Mouse (Mus musculus) layer of hippocampus, adult 8-10 months (tissue): ENCODE results near the gene Rbbp8nl. TPM values are rescaled to one million over a fixed set of nuclear protein-coding genes. Genes with fewer than 3 reads are reported as not detected.

Experiments used
- DNase-seq, 2 experiments: peaks; one replicate each; pipeline ENCODE4 v3.0.0; 2022; ENCODE audit warnings: low spot score in 2 of 2
- total RNA-seq, 4 experiments: library from RNA; stranded (reverse); gene quantifications; 2 replicates each; pipeline ENCODE4 v1.2.4; 2022

The Rbbp8nl gene
- total RNA-seq, result not detected

GRCm38 (mm10) chr2:180289440-180290108 is at the start of gene Rbbp8nl:
Gene Rbbp8nl (minus strand): TSS chr2:180289879.
- DNase-seq, result no peak

DNA sequence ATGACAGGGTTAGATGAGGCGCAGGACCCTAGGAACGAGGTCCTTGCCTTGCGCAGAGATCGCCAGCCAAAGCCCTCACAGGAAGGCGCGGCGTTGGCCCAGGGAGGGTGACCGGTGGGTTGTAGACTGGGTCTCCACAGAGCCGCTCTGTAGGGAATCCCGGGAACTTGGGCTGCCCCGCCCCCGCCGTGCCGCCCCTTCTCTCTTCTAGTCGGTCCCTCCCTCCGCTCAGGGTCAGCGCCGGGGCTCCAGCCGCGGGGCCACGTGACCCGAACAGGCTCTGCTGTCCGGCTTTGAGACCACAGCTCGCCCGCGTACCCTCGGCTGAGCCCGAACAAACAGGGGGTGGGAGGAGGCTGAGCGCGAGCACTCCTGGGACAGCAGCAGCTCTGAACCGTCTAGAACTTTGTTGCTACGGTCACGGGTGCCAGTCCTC is 44.9 kb upstream of the Rbbp8nl start, which contains the start of gene Gata5:
Gene Gata5 (minus strand): TSS at position 149 of the 436 bp plus-strand sequence.
- no peak for DNase-seq

GRCm38 (mm10) chr2:180333778-180334550 is 44.3 kb upstream of the Rbbp8nl start:
- no peak for DNase-seq

GRCm38 (mm10) chr2:180329466-180329865 is 39.8 kb upstream of the Rbbp8nl start:
- DNase-seq, result no peak

DNA sequence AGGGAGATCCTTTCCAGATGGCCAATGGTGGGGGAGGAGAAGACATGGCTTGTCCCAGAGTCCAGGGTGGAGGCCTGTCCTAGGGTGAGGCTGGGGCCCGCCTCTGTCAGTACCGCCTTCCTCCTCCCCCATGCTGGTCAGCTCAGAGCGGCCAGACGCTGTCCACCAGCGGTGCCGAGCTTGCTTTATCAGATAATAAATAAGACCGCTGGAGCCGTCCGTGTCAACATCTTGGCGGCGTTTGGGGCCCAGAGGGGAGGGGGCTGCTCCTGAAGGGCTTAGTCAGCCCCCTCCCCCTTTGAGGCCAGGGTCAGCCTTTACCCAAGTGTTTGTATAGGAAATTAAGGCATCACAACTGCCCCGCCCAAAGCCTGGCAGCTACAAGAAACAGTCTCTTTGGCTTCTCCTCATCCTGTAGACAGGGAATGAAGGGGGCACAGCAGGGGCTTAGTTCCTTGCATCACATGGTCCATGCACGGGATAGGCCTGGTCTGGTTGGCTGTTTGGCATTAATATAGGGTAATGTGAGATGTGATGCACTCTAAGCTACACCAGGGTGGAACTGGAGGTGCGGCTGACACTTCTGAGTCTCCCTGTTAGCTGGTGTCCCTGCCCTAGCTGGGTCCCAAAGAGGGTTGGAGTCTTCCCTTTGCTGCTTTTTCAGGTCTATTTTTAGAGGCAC is 33.1 kb upstream of the Rbbp8nl start:
- DNase-seq, result no peak

GRCm38 (mm10) chr2:180320216-180320615 is 30.5 kb upstream of the Rbbp8nl start:
- DNase-seq, result no peak

- DNase-seq, result no peak
These were observed 27.9 kb upstream of the Rbbp8nl start for GRCm38 (mm10) chr2:180317591-180317990.

DNA sequence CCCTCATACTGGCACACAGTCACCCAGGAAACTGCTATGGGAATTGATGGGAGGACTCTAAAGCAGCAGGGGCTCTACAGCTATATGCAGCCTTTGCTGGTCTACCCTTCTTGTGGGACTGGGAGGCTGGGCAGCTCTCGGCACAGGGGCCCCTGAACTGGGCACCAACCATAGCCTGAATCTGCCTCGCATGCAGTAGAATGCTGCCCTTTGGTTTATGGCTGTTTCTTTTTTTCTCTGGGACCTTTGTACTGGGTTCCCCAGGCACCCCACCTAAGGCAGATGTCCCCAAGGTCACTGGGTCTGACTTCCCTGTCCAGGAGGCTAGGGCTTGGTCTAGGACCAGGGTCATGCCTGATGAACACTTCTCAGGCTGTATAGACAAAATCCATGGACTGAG is 24.6 kb upstream of the Rbbp8nl start:
- no peak for DNase-seq

GRCm38 (mm10) chr2:180311147-180311546 is 21.5 kb upstream of the Rbbp8nl start:
- no peak for DNase-seq

GRCm38 (mm10) chr2:180307680-180308079 is 18.0 kb upstream of the Rbbp8nl start:
- DNase-seq, result no peak

- DNase-seq, result no peak
These were observed 16.9 kb upstream of the Rbbp8nl start for GRCm38 (mm10) chr2:180306423-180307168.

DNA sequence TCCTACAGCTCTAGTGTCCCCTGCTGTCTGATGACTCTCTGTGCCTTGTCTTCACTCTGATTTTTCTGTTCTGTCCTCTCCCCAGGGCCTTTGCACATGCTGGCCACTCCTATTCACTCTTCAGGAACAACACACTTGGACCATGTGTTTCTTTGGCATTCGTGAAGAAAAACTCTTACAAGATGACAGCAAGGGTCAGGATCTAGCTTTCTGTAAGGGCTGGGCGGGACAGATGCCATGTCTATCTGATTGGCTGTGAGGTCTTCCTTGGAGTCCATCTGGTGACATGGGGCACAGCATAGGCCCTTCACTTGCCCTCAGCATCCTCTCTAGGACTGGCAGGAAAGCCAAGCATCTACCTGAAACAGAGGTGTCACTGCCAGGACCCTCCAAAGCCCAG is 16.3 kb upstream of the Rbbp8nl start:
- DNase-seq, result no peak

DNA sequence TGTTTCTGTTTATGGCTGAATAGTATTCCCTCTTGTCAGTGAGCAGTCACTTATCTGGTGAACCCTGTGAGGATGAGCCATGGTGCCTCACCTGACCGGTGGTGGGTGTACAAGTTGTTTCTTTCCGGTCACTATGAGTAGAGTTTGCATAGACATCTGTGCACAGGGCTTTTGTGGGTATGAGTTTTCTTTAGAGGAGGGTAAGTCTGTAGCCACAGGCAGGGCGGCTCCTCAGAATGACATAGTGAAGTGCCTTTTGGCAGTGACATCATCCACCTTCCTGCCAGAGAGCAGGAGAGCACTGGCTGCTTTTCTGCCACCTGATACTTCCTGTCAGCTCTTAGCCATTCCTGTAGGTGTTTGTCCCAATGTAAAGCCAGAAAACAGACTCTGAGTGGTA is 15.8 kb upstream of the Rbbp8nl start:
- DNase-seq, result no peak

- DNase-seq, result no peak
These were observed 14.9 kb upstream of the Rbbp8nl start for GRCm38 (mm10) chr2:180304554-180304953.

DNA sequence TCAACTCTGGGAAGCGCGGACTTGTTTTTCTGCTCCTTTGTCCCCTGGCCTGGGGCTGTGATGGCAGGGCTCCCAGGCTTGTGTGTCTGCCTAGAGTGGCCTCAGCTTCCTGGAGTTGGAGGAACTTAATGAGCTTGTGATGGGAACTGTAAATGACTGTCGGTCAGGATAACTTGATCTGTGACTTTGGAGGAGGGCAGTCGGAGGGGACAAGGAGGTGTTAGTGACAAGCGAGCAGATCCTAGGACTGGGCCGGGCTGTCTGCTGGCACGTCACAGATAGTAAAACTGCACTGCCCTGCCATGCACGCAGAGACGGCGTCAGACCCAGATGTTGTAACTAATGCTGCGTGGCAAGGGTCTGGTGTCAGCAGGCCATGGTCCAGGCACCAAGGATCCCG is 13.8 kb upstream of the Rbbp8nl start:
- no peak for DNase-seq

DNA sequence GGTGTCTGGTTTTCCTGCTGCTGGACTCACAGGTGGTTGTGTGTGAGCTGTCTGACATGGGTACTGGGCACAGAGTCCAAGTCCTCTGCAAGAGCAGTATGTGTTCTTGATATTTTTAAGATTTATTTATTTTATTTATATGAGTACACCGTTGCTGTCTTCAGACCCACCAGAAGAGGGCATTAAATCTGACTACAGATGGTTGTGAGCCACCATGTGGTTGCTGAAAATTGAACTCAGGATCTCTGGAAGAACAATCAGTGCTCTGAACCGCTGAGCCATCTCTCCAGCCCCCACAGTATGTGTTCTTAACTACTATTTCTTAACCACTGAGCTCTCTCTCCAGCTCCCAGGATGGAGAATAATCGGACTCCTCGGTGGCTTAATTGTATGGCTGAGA is 12.5 kb upstream of the Rbbp8nl start:
- DNase-seq, result no peak

DNA sequence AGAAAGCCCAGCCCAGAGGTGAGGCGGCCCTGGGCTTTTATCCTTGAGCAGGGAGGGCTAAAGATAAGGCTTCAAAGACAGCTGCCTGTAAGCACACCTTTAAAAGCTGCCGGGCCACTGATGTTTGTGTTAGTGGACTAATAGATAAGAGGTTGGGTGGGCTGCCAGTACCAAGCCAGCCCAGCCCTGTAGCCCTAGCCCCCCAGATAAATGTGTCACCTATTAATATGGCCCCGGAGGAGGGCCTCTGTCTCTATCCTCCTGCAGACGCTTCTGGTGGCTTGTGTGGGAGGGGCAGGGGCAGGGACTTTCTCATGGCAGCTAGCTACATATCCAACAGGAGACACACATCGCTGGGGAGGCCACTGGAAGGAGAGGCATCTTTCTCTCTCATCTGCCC is 11.1 kb upstream of the Rbbp8nl start:
- no peak for DNase-seq

DNA sequence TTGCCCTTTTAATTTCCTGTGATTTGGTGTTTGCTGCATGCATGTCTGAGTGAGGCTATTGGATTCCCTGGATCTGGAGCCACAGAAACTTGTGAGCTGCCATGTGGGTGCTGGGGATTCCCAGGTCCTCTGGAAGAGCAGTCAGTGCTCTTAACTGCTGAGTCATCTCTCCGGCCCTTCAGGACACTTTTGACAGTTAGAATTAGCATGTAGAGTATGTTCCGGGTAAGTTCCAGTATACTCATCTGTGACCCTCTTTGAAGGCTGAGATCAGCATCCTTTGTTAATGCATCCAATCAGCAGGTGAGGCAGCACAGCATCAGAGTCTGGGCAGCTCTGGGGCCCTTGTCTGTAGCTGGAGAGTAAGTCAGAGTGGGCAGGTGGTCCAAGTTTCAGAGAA is 10.6 kb upstream of the Rbbp8nl start:
- DNase-seq, result no peak

- no peak for DNase-seq
These were observed 3.2 kb upstream of the Rbbp8nl start for GRCm38 (mm10) chr2:180292906-180293305.

GRCm38 (mm10) chr2:180292026-180292425 is 2.3 kb upstream of the Rbbp8nl start:
- no peak for DNase-seq

- DNase-seq, result no peak
These were observed 1.9 kb upstream of the Rbbp8nl start for GRCm38 (mm10) chr2:180291566-180291965.

DNA sequence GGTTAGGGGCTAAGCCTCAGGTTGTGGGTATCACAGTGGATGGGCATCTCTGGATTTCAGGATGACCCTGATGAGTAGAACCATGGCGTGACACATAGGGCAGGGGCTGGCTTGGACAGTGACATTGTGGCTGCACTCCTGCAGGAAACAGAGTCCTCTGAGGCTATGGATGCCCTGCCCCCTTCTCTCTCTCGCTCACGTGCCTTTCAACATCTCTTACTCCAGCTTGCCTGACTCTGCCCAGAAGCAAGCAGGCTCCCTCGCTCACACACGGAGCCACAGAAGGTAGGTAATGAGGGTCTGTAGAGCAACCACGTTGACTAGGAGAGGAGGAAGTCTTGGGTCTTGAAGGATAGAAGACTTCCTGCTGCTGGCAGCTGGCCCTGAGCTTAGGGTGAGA is 824 bp upstream of the Rbbp8nl start:
- DNase-seq, result no peak
